Mouse (Mus musculus) kidney, adult 2 months (tissue): ENCODE measurements at regions not wholly inside any gene's neighbourhood (a gene's known extent, or its start where the extent isn't known, plus 50 kb on each side); places are given as distances from the start of the nearest gene placed in this dataset.

Source experiments
- DNase-seq: peaks from one replicate; pipeline ENCODE4 v3.0.0; 2021
- H3K27ac ChIP-seq: fragments of 200-500 bp; 2 replicates; pipeline ENCODE4 v1.5.1; 2012; ENCODE audit warnings: low read depth, low read length, control low read depth, inconsistent platforms; ENCODE audit not compliant: insufficient read depth
- H3K27me3 ChIP-seq: fragments of 200-500 bp; replicated peaks from 2 replicates; pipeline ENCODE4 v1.6.1; 2012; ENCODE audit warnings: mild to moderate bottlenecking, moderate library complexity, low read length, inconsistent platforms; ENCODE audit not compliant: control insufficient read depth, insufficient read depth
- H3K36me3 ChIP-seq: fragments of 200-500 bp; 2 replicates; pipeline ENCODE4 v1.6.1; 2012; ENCODE audit warnings: mild to moderate bottlenecking, moderate library complexity, low read length, inconsistent platforms; ENCODE audit not compliant: control insufficient read depth, insufficient read depth
- H3K4me1 ChIP-seq: fragments of 200-500 bp; 2 replicates; pipeline ENCODE4 v1.6.1; 2011; ENCODE audit warnings: low read length; ENCODE audit not compliant: control insufficient read depth, insufficient read depth
- H3K4me3 ChIP-seq: fragments of 200-500 bp; 2 replicates; pipeline ENCODE4 v1.5.1; 2011; ENCODE audit warnings: mild to moderate bottlenecking, low read depth, low read length, control low read depth; ENCODE audit not compliant: insufficient read depth
- CTCF ChIP-seq: fragments of 200-500 bp; conservative IDR thresholded peaks from 2 replicates; pipeline ENCODE4 v1.5.1; 2011; ENCODE audit warnings: low read depth, mild to moderate bottlenecking, control low read depth, low read length, moderate library complexity, mixed read lengths; ENCODE audit not compliant: insufficient read depth, insufficient read length
- POLR2A ChIP-seq: fragments of 200-500 bp; IDR thresholded peaks from one replicate; pipeline ENCODE4 v1.6.1; 2011; ENCODE audit warnings: low read depth, low read length, control low read depth
- WGBS: fragments of 180-500 bp; shearing (Covaris S2); methylation state at CpG from one replicate; pipeline ENCODE4 v1.1.7; 2018; 5-methylcytosine and 5-hydroxymethylcytosine counted together

- H3K4me3 ChIP-seq: no peak overlapping the region
- no peaks in the 10 kb centered on the region for H3K4me1 ChIP-seq
- WGBS: 55% methylated on average over 1 of the region's 1 CpGs
- H3K36me3 ChIP-seq: no peaks in the 10 kb centered on the region
- H3K27ac ChIP-seq: no peak overlapping the region
- no peak for TF ChIP-seq CTCF
- TF ChIP-seq POLR2A: no peak
- H3K27me3 ChIP-seq: no peaks in the 10 kb centered on the region
- DNase-seq: no peak
Observed at GRCm38 (mm10) chr15:62823861-62824518, 1021.0 kb downstream of the Gsdmc2 start.

GRCm38 (mm10) chr15:62822305-62822704, 1022.7 kb downstream of the Gsdmc2 start:
- H3K36me3 ChIP-seq: no peaks in the 10 kb centered on the region
- no peak for DNase-seq
- no peaks in the 10 kb centered on the region for H3K27me3 ChIP-seq
- TF ChIP-seq POLR2A (no peak), CTCF (no peak)
- H3K4me3 ChIP-seq: no peak overlapping the region
- H3K27ac ChIP-seq: no peak overlapping the region
- H3K4me1 ChIP-seq: no peaks in the 10 kb centered on the region

GRCm38 (mm10) chr15:62813093-62813492, 1031.9 kb downstream of the Gsdmc2 start:
- WGBS: 92% methylated on average over 1 of the region's 1 CpGs
- Histone ChIP-seq H3K36me3 (no peaks in the 10 kb centered on the region), H3K27ac (no peak overlapping the region), H3K4me3 (no peak overlapping the region), H3K4me1 (no peaks in the 10 kb centered on the region), H3K27me3 (no peaks in the 10 kb centered on the region)
- DNase-seq: no peak
- TF ChIP-seq POLR2A: no peak
- TF ChIP-seq CTCF: no peak

- H3K4me1 ChIP-seq: no peaks in the 10 kb centered on the region
- H3K27ac ChIP-seq: no peak overlapping the region
- no peaks in the 10 kb centered on the region for H3K36me3 ChIP-seq
- 61% methylated on average over 2 of the region's 2 CpGs for WGBS
- TF ChIP-seq CTCF (no peak), POLR2A (no peak)
- no peak for DNase-seq
- no peak overlapping the region for H3K4me3 ChIP-seq
- no peaks in the 10 kb centered on the region for H3K27me3 ChIP-seq
Observed at GRCm38 (mm10) chr15:62812026-62812425, 1033.0 kb downstream of the Gsdmc2 start.

- Histone ChIP-seq H3K27ac (no peak overlapping the region), H3K4me3 (no peak overlapping the region), H3K4me1 (no peaks in the 10 kb centered on the region), H3K36me3 (no peaks in the 10 kb centered on the region), H3K27me3 (no peaks in the 10 kb centered on the region)
- DNase-seq: no peak
- WGBS: 70% methylated on average over 3 of the region's 3 CpGs
- no peak for TF ChIP-seq CTCF
Observed at GRCm38 (mm10) chr15:62809320-62809719, 1035.7 kb downstream of the Gsdmc2 start.

- Histone ChIP-seq H3K27me3 (no peaks in the 10 kb centered on the region), H3K36me3 (no peaks in the 10 kb centered on the region), H3K27ac (no peak overlapping the region), H3K4me3 (no peak overlapping the region), H3K4me1 (no peaks in the 10 kb centered on the region)
- TF ChIP-seq CTCF (no peak), POLR2A (no peak)
- 88% methylated on average over 4 of the region's 4 CpGs for WGBS
- DNase-seq: no peak
Observed at GRCm38 (mm10) chr15:62808087-62808808, 1036.7 kb downstream of the Gsdmc2 start.

GRCm38 (mm10) chr15:62807364-62807763, 1037.6 kb downstream of the Gsdmc2 start:
- WGBS: 77% methylated on average over 1 of the region's 1 CpGs

GRCm38 (mm10) chr15:62802770-62803169, 1042.2 kb downstream of the Gsdmc2 start:
- no peaks in the 10 kb centered on the region for H3K36me3 ChIP-seq
- H3K27ac ChIP-seq: no peak overlapping the region
- peak; percentile 46 for DNase-seq
- no peak for TF ChIP-seq POLR2A
- TF ChIP-seq CTCF: peak; percentile 64
- no peak overlapping the region for H3K4me3 ChIP-seq
- H3K4me1 ChIP-seq: no peaks in the 10 kb centered on the region
- no peaks in the 10 kb centered on the region for H3K27me3 ChIP-seq

More at GRCm38 (mm10) chr15:62807364-62807763, 1037.6 kb downstream of the Gsdmc2 start:
- TF ChIP-seq CTCF: no peak
- Histone ChIP-seq H3K27me3 (no peaks in the 10 kb centered on the region), H3K36me3 (no peaks in the 10 kb centered on the region), H3K27ac (no peak overlapping the region), H3K4me3 (no peak overlapping the region), H3K4me1 (no peaks in the 10 kb centered on the region)
- DNase-seq: no peak
